ENCODE assay signal across 11 mouse cellular contexts in genomic region chr3:28705522-28706137, GRCm38 (mm10). TPM values are rescaled to one million over a fixed set of nuclear protein-coding genes. Genes with fewer than 3 reads are reported as not detected.
DNase-seq lines count a peak whose midpoint lies in the region; ATAC-seq lines count a peak whose summit lies in the region.
"Had no signal": no experiment of that assay in that cellular context is flagged by ENCODE, and none has a peak within 500 bp of the region (broad histone marks: within the 10 kb centered on the region; RNA-seq: fewer than 3 reads in every experiment).

No protein-coding gene starts in this region.

- H3K9ac ChIP-seq in kidney, embryonic 14.5 days (ENCODE audit: low read depth, low read length) = no peak overlapping the region
- H3K9ac ChIP-seq in midbrain, embryonic 14.5 days (replicated peaks; ENCODE audit: low read length) = no peak overlapping the region
- H3K9ac ChIP-seq: forebrain, embryonic 12.5 days had no signal

- peak; percentile 76 for DNase-seq in kidney, adult 11 months
- peak; percentile 3 for DNase-seq in T-cell, adult 2 months (ENCODE audit: low spot score)
- peak; percentile 84 for DNase-seq in kidney, adult 9 months
- DNase-seq in midbrain, embryonic 14.5 days = no peak
- no peak for DNase-seq in Muller cell, postnatal 12 days (ENCODE audit: inconsistent ontology term)
- no peak for DNase-seq in left cerebral cortex, postnatal 4 days
- DNase-seq: lung, adult 18-20 months had no signal

- H3K4me2 ChIP-seq in kidney, embryonic 14.5 days (replicated peaks; ENCODE audit: low read depth, low read length) = no peak overlapping the region
- H3K4me2 ChIP-seq in midbrain, embryonic 14.5 days (ENCODE audit: low read length) = no peak overlapping the region
- H3K4me2 ChIP-seq: forebrain, embryonic 12.5 days had no signal

- 0 out of 2 replicates have a peak, but pooled peaks cover 3% of the 10 kb centered on the region for H3K4me1 ChIP-seq in kidney, embryonic 14.5 days (ENCODE audit: control insufficient read depth, insufficient read depth, low read length)
- H3K4me1 ChIP-seq in midbrain, embryonic 14.5 days (ENCODE audit: control insufficient read depth, insufficient read depth, low read length) = no peaks in the 10 kb centered on the region
- H3K4me1 ChIP-seq: forebrain, embryonic 12.5 days had no signal

- no peak overlapping the region for H3K4me3 ChIP-seq in kidney, embryonic 14.5 days (ENCODE audit: low read length)
- no peak overlapping the region for H3K4me3 ChIP-seq in midbrain, embryonic 14.5 days (replicated peaks; ENCODE audit: low read depth, low read length)
- H3K4me3 ChIP-seq: forebrain, embryonic 12.5 days had no signal

- intact Hi-C loops in left cerebral cortex, postnatal 4 days (cut with DNase I) = no loop called here

- ATAC-seq in kidney, embryonic 14.5 days (ENCODE audit: low FRiP score, low TSS enrichment) = no peak
- ATAC-seq in megakaryocyte-erythroid progenitor cell, adult 5-6 weeks (replicated peaks; ENCODE audit: low FRiP score, low TSS enrichment, poor library complexity, severe bottlenecking) = 0 out of 2 replicates have a peak, but pooled peaks have one; percentile 48
- no peak for ATAC-seq in midbrain, embryonic 14.5 days (ENCODE audit: low FRiP score, low TSS enrichment)

- 52% methylated on average over 10 of the region's 10 CpGs for WGBS in kidney, embryonic 14.5 days
- WGBS in midbrain, embryonic 14.5 days = 76% methylated on average over 10 of the region's 10 CpGs

- no peaks in the 10 kb centered on the region for H3K9me3 ChIP-seq in kidney, embryonic 14.5 days (ENCODE audit: control insufficient read depth, low read length)
- H3K9me3 ChIP-seq in midbrain, embryonic 14.5 days (ENCODE audit: control insufficient read depth, low read length) = peaks cover 3% of the 10 kb centered on the region; the same call in 1 of the 2 replicates
- H3K9me3 ChIP-seq: forebrain, embryonic 12.5 days had no signal

- no peak overlapping the region for H3K27ac ChIP-seq in kidney, embryonic 14.5 days (ENCODE audit: low read depth, low read length)
- H3K27ac ChIP-seq in midbrain, embryonic 14.5 days (replicated peaks; ENCODE audit: low read depth, low read length) = no peak overlapping the region
- H3K27ac ChIP-seq: forebrain, embryonic 12.5 days had no signal

- no peaks in the 10 kb centered on the region for H3K36me3 ChIP-seq in kidney, embryonic 14.5 days (ENCODE audit: control insufficient read depth, insufficient read depth, low read length)
- H3K36me3 ChIP-seq in midbrain, embryonic 14.5 days (ENCODE audit: control insufficient read depth, insufficient read depth, low read length) = no peaks in the 10 kb centered on the region
- H3K36me3 ChIP-seq: forebrain, embryonic 12.5 days had no signal

- H3K27me3 ChIP-seq in kidney, embryonic 14.5 days (ENCODE audit: control insufficient read depth, insufficient read depth, low read length) = no peaks in the 10 kb centered on the region
- no peaks in the 10 kb centered on the region for H3K27me3 ChIP-seq in midbrain, embryonic 14.5 days (ENCODE audit: control insufficient read depth, insufficient read depth, low read length)
- H3K27me3 ChIP-seq: forebrain, embryonic 12.5 days had no signal

RNA-seq across cellular contexts. Expression of gene Slc2a2, which starts 7.9 kb away (rescaled TPM):
- polyA plus RNA-seq in kidney, embryonic 14.5 days (2014; fragmentation: Nextera tagmentation; extraction: Ambion mirVana) = 7.4 and 10.8 TPM in 2 replicates
- not detected in 2 replicates for total RNA-seq in megakaryocyte-erythroid progenitor cell, adult 5-6 weeks (2014; fragmentation: Nextera tagmentation)
- total RNA-seq in megakaryocyte-erythroid progenitor cell, adult 5-6 weeks (2017) = 0.09 TPM in 1 of 2 replicates, not detected in the other
- 0.19 TPM in 1 of 2 replicates, not detected in the other for polyA plus RNA-seq in midbrain, embryonic 14.5 days (2014; fragmentation: Nextera tagmentation; extraction: Ambion mirVana)
- total RNA-seq in left cerebral cortex, postnatal 4 days (2021) = not detected
- total RNA-seq: heart, postnatal 25 days had no signal
- polyA plus RNA-seq: forebrain, embryonic 12.5 days had no signal

Comparison
In these comparisons a context has a peak if more than half of its experiments do, and no peak if none do; other contexts are left out.
1. DNase-seq: peak in kidney, adult 11 months (single experiment), T-cell, adult 2 months (single experiment) and kidney, adult 9 months (single experiment); none in midbrain, embryonic 14.5 days (single experiment), Muller cell, postnatal 12 days (single experiment) and left cerebral cortex, postnatal 4 days (single experiment).